Mouse (Mus musculus): ENCODE measurements around the gene Ephb2.
A peak's percentile ranks its signal among the peaks of the same experiment; 100 is the strongest.

Ephb2 gene

DNA sequence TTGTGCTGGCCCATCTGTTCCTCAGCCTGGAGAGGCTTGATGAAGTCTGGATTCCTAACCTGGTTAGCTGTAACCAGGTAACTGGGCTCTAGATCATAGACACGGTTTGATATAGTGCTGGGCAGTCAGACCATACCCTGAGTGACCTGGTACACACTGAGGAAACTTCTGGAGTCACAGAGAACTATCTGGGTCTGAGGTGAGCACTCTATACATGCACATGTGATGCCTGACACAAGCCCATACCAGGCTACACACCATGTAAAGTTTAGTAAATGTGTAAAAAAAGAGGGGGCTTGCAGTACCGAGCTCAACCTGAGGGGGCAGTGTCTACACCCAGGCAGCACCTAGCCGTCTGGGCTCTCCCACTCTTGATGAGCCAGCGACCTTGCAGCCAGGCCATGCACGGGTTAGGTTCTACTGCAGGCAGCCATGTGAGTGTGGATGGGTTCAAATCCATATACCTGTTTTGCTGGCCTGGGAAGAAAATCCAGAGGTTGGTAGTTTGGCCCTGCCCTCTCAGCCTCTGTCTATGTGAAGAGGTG is 139.3 kb downstream of the Ephb2 start:
- DNase-seq: peak; percentile 64

- DNase-seq: no peak
Measured at GRCm38 (mm10) chr4:136695696-136696095, 140.1 kb downstream of the Ephb2 start.

DNA sequence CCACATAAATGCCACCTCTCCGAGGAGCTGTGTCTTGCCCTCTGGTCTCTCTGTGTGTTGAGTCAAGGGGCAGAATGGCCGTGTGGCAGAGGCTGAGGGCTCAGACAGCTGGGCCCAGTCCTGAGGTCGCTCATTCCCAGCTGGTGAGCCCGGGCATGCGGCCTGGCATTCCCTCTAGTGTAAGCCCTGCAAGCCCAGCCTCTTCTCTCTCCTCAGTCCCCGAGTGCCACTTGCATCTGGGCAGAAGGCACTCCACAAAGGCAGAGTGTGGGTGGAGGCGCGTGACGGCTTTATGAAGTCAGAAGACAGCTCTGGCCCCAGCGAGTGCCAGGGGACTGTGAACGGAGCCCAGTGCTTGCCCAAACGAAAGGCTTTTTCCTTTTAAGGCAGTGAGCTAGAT is 145.8 kb downstream of the Ephb2 start:
- DNase-seq: no peak

- DNase-seq: no peak
Measured at GRCm38 (mm10) chr4:136688113-136688512, 147.7 kb downstream of the Ephb2 start.

GRCm38 (mm10) chr4:136685431-136685869 is 150.3 kb downstream of the Ephb2 start:
- no peak for DNase-seq

DNA sequence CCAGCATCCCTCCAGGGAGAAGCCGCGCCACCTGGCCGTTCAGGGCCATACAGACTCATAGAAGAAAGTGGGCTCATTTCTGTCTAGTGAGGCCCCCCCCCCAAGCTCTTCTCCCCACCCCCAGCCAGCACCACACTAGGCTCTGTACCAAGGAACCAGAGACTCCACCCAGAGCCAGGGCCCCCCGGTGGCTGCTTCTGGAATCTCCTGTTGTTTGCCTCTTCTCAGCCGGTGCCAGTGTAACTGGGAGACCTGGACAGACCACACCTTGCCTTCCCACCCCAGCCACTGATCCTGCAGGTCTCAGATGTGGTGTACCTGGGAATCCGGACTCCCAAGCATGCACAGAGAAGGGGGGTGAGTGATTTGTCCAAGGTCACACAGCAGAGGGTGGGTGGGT is 151.3 kb downstream of the Ephb2 start:
- no peak for DNase-seq

GRCm38 (mm10) chr4:136680641-136681040 is 155.1 kb downstream of the Ephb2 start:
- no peak for DNase-seq

GRCm38 (mm10) chr4:136679221-136679620 is 156.6 kb downstream of the Ephb2 start:
- no peak for DNase-seq

DNA sequence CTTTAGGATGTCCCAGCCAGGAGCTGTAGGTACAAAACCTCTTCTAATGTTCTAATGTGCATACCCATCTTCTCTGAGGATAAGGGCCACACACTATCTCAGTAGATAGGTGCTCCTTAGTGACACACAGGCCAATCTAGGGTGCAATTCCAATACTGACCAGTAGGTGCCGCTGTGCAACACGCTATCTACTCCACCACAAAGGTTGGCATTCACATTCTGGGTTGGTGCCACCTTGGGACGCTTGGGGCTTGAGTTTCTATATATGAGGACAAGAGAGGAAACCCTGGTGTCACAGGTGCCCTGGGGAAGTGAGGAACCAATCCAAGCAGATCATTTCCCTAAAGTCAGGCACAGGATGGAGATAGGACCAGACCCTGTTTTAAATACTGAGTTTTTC is 157.3 kb downstream of the Ephb2 start:
- DNase-seq: peak; percentile 84

DNA sequence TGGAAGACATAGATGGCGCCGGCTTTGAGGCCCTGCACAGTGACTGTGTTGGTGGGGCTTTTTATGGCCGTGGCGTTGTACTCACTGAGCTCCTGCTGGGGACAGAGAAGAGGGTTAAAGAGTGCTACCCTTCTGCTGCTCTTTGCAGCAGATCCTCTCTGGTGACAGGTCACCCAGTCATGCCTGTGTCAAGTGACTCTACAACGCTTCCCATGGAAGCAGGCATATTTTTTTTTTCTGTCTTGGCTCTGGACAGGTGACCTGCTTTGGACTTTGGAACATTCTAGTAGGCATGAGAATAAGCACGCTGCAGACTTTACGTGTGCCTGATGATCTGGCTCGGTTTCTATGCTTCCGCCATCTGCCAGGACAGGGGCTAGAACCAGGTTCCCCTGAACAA is 160.3 kb downstream of the Ephb2 start:
- DNase-seq: no peak

- no peak for DNase-seq
Measured at GRCm38 (mm10) chr4:136672335-136673090, 163.3 kb downstream of the Ephb2 start.

DNA sequence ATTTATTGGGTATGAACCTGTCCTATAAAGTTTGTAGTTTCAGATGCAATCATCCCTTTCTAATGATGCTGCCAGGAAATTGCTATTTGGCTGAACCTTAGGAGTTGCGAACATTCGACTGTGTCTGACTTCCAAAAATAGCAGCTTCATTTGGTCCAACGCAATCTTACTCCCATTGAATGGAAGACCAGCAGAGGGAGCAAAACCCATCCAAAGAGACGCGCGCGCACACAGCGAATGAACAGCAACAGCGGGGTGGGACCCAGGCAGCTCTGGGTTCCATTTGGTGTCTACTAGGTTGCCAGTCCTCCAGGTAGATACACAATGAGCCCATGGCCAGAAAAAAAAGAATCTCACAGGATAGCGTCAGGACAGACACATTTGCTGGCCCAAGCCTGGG is 168.0 kb downstream of the Ephb2 start:
- DNase-seq: no peak

DNA sequence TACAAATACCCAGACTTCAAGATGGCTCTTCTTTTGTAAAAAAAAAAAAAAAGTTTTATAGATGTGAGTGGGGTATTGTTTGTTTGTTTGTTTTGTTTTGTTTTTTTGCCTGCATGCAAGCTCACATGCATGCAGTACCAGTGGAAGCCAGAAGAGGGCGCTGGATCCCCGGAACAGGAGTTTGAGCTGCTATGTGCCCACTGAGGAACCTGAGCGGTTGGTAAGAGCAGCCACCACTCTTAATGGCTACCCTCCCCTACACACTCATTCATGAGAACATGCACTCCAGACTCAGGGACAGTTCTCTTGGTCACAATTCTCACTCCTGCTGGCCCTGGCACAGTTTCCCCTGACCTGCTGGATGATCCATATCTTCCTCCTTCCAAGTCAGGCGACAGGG is 169.8 kb downstream of the Ephb2 start:
- no peak for DNase-seq

- DNase-seq: peak; percentile 52
Measured at GRCm38 (mm10) chr4:136665068-136665467, 170.7 kb downstream of the Ephb2 start.

DNA sequence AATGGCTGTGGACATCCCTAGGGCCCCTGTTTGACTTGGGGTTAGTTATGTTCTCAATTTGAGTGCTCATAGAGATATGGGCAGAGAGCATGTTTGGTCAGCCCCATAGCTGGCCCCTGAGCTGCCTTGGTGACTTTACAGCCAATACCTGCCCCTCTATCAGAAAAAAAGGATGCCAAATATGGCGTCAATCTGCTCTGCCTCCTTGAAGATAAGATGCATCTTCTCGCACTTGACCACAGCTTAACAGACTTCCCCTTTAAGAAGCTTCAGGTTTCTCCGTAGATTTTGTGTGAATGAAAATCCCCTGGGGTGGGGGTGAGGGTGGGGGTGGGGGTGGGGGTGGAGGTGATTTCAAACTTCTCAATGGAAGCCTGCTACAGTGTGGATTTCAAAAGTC is 177.9 kb downstream of the Ephb2 start:
- no peak for DNase-seq

- DNase-seq: no peak
Measured at GRCm38 (mm10) chr4:136653692-136654234, 182.0 kb downstream of the Ephb2 start.

- DNase-seq: no peak
Measured at GRCm38 (mm10) chr4:136653019-136653418, 182.8 kb downstream of the Ephb2 start.

- peak; percentile 58 for DNase-seq
Measured at GRCm38 (mm10) chr4:136652528-136652910, 183.3 kb downstream of the Ephb2 start.

DNA sequence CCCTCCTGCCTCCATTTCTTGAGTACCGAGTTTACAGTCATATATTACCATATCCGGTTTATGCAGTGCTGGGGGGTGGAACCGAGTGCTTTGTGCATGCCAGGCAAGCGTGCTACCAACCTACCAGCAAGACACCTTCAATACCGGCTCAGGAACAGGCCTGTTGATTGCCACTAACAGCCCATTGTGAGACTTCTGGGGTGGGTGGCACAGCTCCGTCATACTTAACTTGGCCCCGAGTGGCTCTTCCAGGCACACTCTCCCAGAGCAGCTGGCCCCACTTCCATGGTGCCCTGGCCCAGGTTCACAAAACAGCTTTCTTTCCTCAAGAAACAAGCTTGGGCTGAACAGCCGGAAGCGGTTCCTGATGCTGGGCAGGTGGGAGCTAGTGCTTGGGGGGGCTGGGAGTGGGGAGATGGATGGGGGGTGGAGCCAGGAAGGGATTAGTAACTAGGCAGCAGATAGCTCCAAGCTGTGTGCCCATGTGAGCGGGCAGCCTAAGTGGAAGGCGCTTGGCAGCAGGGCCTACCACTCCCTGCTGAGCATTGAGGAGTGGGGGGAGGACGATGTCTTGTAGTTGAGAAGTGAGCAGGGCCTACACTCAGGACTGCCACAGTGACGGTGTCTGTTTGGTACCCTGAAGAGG is 183.8 kb downstream of the Ephb2 start:
- DNase-seq: peak; percentile 62

- no peak for DNase-seq
Measured at GRCm38 (mm10) chr4:136651357-136651811, 184.4 kb downstream of the Ephb2 start.

DNA sequence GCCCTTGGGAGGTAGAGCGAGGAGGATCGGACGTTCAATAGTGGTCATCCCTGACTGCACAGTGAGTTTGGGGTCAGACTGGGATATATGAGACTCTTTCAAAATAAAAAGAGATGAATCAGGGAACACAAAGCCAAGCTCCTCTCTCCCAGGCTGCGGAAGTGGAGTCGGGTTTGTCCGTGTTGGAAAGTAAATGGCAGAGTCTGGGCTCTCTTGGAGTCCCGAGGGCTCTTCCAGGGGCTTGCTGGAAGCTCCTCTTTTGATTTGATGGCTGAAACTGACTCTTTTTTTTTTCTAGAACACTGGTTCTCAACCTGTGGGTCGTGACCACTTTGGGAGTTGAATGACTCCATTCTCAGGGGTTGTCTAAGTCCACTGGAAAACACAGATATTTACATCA is 185.5 kb downstream of the Ephb2 start:
- DNase-seq: no peak

GRCm38 (mm10) chr4:136649480-136650196 is 186.2 kb downstream of the Ephb2 start:
- no peak for DNase-seq

GRCm38 (mm10) chr4:136648922-136649479 is 186.8 kb downstream of the Ephb2 start:
- peak; percentile 76 for DNase-seq
